Comparison of ENCODE assay signal across 11 mouse cellular contexts in genomic region chr16:22075829-22076619, GRCm38 (mm10).
DNase-seq lines count a peak whose midpoint lies in the region; ATAC-seq and TF ChIP-seq lines count a peak whose summit lies in the region.
"Had no signal": no experiment of that assay in that cellular context is flagged by ENCODE, and none has a peak within 500 bp of the region (broad histone marks: within the 10 kb centered on the region; RNA-seq: fewer than 3 reads in every experiment).

No protein-coding gene starts in this region.

- TF ChIP-seq EP300 in stomach, postnatal 0 days (optimal IDR thresholded peaks at IDR 0.05) = no peak

- no peak overlapping the region for H3K4me3 ChIP-seq in forebrain, embryonic 10.5 days
- no peak overlapping the region for H3K4me3 ChIP-seq in forebrain, embryonic 15.5 days
- H3K4me3 ChIP-seq in hindbrain, embryonic 11.5 days (ENCODE audit: low read depth, low read length) = no peak overlapping the region
- H3K4me3 ChIP-seq in stomach, postnatal 0 days (ENCODE audit: low read depth, low read length) = no peak overlapping the region
- H3K4me3 ChIP-seq: embryonic facial prominence, embryonic 13.5 days had no signal

- H3K27ac ChIP-seq in forebrain, embryonic 10.5 days = peak overlapping the region; percentile 75
- H3K27ac ChIP-seq in forebrain, embryonic 15.5 days (replicated peaks) = no peak overlapping the region
- peak overlapping the region; percentile 76 for H3K27ac ChIP-seq in hindbrain, embryonic 11.5 days (ENCODE audit: low read depth, low read length)
- H3K27ac ChIP-seq in stomach, postnatal 0 days (replicated peaks) = peak overlapping the region; percentile 45; the same call in 1 of the 2 replicates
- H3K27ac ChIP-seq: embryonic facial prominence, embryonic 13.5 days had no signal

- no peaks in the 10 kb centered on the region for H3K27me3 ChIP-seq in forebrain, embryonic 10.5 days (ENCODE audit: poor library complexity, severe bottlenecking)
- H3K27me3 ChIP-seq in forebrain, embryonic 15.5 days = no peaks in the 10 kb centered on the region
- no peaks in the 10 kb centered on the region for H3K27me3 ChIP-seq in hindbrain, embryonic 11.5 days (ENCODE audit: control insufficient read depth, insufficient read depth, low read length)
- H3K27me3 ChIP-seq in stomach, postnatal 0 days (ENCODE audit: control insufficient read depth, insufficient read depth, low read length) = no peaks in the 10 kb centered on the region
- H3K27me3 ChIP-seq: embryonic facial prominence, embryonic 13.5 days had no signal

- WGBS in forebrain, embryonic 10.5 days = 20% methylated on average over 5 of the region's 5 CpGs
- 14% methylated on average over 5 of the region's 5 CpGs for WGBS in forebrain, embryonic 15.5 days
- WGBS in hindbrain, embryonic 11.5 days = 16% methylated on average over 5 of the region's 5 CpGs
- 29% methylated on average over 5 of the region's 5 CpGs for WGBS in stomach, postnatal 0 days

- no peaks in the 10 kb centered on the region for H3K9me3 ChIP-seq in forebrain, embryonic 10.5 days
- no peaks in the 10 kb centered on the region for H3K9me3 ChIP-seq in forebrain, embryonic 15.5 days
- H3K9me3 ChIP-seq in hindbrain, embryonic 11.5 days (ENCODE audit: control insufficient read depth, low read length) = no peaks in the 10 kb centered on the region
- no peaks in the 10 kb centered on the region for H3K9me3 ChIP-seq in stomach, postnatal 0 days (ENCODE audit: control insufficient read depth, low read length)
- H3K9me3 ChIP-seq: embryonic facial prominence, embryonic 13.5 days had no signal

- ATAC-seq in forebrain, embryonic 15.5 days (replicated peaks) = no peak
- ATAC-seq in hindbrain, embryonic 11.5 days (ENCODE audit: low FRiP score) = peak; percentile 70
- peak; percentile 13; the same call in 1 of the 2 replicates for ATAC-seq in stomach, postnatal 0 days (ENCODE audit: low FRiP score, low TSS enrichment)

- H3K4me1 ChIP-seq in forebrain, embryonic 10.5 days = peaks cover 17% of the 10 kb centered on the region
- H3K4me1 ChIP-seq in forebrain, embryonic 15.5 days = no peaks in the 10 kb centered on the region
- H3K4me1 ChIP-seq in hindbrain, embryonic 11.5 days (replicated peaks; ENCODE audit: control insufficient read depth, insufficient read depth, low read length) = 0 out of 2 replicates have a peak, but pooled peaks cover 4% of the 10 kb centered on the region
- no peaks in the 10 kb centered on the region for H3K4me1 ChIP-seq in stomach, postnatal 0 days (replicated peaks; ENCODE audit: control insufficient read depth, insufficient read depth)
- H3K4me1 ChIP-seq: embryonic facial prominence, embryonic 13.5 days had no signal

- no peak for DNase-seq in forebrain, embryonic 10.5 days (ENCODE audit: extremely low spot score, low spot score)
- peak; percentile 40 for DNase-seq in thymus, postnatal 14 days
- no peak for DNase-seq in thymus, postnatal 25 days
- peak; percentile 33 for DNase-seq in hindbrain, embryonic 11.5 days (ENCODE audit: low spot score)
- no peak for DNase-seq in stomach, postnatal 0 days (ENCODE audit: low spot score)
- no peak for DNase-seq in gastrocnemius, postnatal 10 days
- DNase-seq in right cerebral cortex, adult 18-20 months = no peak
- DNase-seq: cerebellum, adult 8-10 months; thymus, adult 18-20 months had no signal

- no peak for TF ChIP-seq CTCF in stomach, postnatal 0 days (IDR thresholded peaks at IDR 0.05; ENCODE audit: low read depth)

- H3K36me3 ChIP-seq in forebrain, embryonic 10.5 days (replicated peaks) = peaks cover 99% of the 10 kb centered on the region
- peaks cover 36% of the 10 kb centered on the region for H3K36me3 ChIP-seq in forebrain, embryonic 15.5 days
- H3K36me3 ChIP-seq in hindbrain, embryonic 11.5 days (ENCODE audit: control insufficient read depth, insufficient read depth, low read length) = peaks cover 5% of the 10 kb centered on the region; the same call in 1 of the 2 replicates
- peaks cover 12% of the 10 kb centered on the region for H3K36me3 ChIP-seq in stomach, postnatal 0 days (ENCODE audit: control insufficient read depth, insufficient read depth, low read length)

- H3K4me2 ChIP-seq in forebrain, embryonic 15.5 days (replicated peaks) = no peak overlapping the region
- no peak overlapping the region for H3K4me2 ChIP-seq in hindbrain, embryonic 11.5 days (replicated peaks; ENCODE audit: low read depth, low read length)
- H3K4me2 ChIP-seq in stomach, postnatal 0 days (replicated peaks; ENCODE audit: low read depth) = no peak overlapping the region
- H3K4me2 ChIP-seq: embryonic facial prominence, embryonic 13.5 days had no signal

- no peak overlapping the region for H3K9ac ChIP-seq in forebrain, embryonic 15.5 days (replicated peaks)
- H3K9ac ChIP-seq in hindbrain, embryonic 11.5 days (ENCODE audit: low read depth, low read length) = no peak overlapping the region
- H3K9ac ChIP-seq in stomach, postnatal 0 days (ENCODE audit: low read length) = no peak overlapping the region
- H3K9ac ChIP-seq: embryonic facial prominence, embryonic 13.5 days had no signal

Comparison
In these comparisons a context has a peak if more than half of its experiments do, and no peak if none do; other contexts are left out.
1. DNase-seq: peak in thymus, postnatal 14 days (single experiment) and hindbrain, embryonic 11.5 days (single experiment); none in forebrain, embryonic 10.5 days (single experiment), thymus, postnatal 25 days (single experiment), stomach, postnatal 0 days (single experiment), gastrocnemius, postnatal 10 days (single experiment) and right cerebral cortex, adult 18-20 months (single experiment).